Mouse (Mus musculus): ENCODE results near the gene Slx.
"Not testable (repeated sequence)": the region's sequence is repeated elsewhere in the genome, so short reads cannot be mapped to it uniquely, and the experiment has no call there.

Slx gene

DNA sequence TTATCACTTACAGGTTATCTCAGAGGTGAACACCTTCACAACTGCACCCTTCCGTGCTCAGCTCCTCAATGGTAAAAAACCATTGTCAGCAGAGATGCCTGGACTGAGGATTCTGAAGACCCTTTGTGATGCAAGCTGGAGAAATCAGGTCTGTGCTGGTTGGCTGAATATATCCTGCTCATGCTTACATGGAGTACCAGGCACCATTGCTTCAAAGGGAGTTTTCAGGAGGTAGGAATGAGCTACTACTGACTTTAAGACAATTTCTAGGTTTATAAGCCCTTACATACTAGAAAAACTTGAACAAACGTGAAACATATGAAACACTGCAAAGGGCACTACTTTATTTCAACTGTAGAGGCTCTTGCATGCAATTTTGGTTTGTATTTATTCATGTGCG lies at the start of gene Slx:
Gene Slx (minus strand): TSS at position 101 of the 400 bp plus-strand sequence.
- DNase-seq: not testable (repeated sequence)

All from kidney, postnatal 36 days (tissue).